Mouse (Mus musculus): ENCODE measurements around the gene Auh. TPM values are rescaled to one million over a fixed set of nuclear protein-coding genes. Genes with fewer than 3 reads are reported as not detected.

Auh gene
- total and polyA plus RNA-seq, 2 experiments, result 33.3 to 49.2 TPM

- WGBS, result 97% methylated on average over 8 of the region's 8 CpGs
- Histone ChIP-seq H3K36me3 (ENCODE audit: control insufficient read depth, insufficient read depth, low read length) (no peaks in the 10 kb centered on the region), H3K9ac (ENCODE audit: low read depth, low read length) (no peak overlapping the region), H3K4me1 (ENCODE audit: control insufficient read depth, insufficient read depth, low read length) (no peaks in the 10 kb centered on the region), H3K4me3 (ENCODE audit: insufficient read depth, low read depth, low read length) (no peak overlapping the region), H3K27ac (replicated peaks; ENCODE audit: insufficient read depth, low read depth, low read length) (no peak overlapping the region), H3K79me2 (ENCODE audit: control insufficient read depth, insufficient read depth, low read length) (no peaks in the 10 kb centered on the region), H3K27me3 (ENCODE audit: control insufficient read depth, insufficient read depth, low read length) (no peaks in the 10 kb centered on the region)
- no peak for TF ChIP-seq POLR2A (IDR thresholded peaks at IDR 0.05; ENCODE audit: extremely low read depth, insufficient read depth, low read length)
- no peak for TF ChIP-seq CTCF (IDR thresholded peaks at IDR 0.05; ENCODE audit: low read depth, low read length)
- no peak for DNase-seq (ENCODE audit: extremely low read depth, low read depth, low spot score)
Observed at GRCm38 (mm10) chr13:52863436-52863835, 66.0 kb downstream of the Auh start.

DNA sequence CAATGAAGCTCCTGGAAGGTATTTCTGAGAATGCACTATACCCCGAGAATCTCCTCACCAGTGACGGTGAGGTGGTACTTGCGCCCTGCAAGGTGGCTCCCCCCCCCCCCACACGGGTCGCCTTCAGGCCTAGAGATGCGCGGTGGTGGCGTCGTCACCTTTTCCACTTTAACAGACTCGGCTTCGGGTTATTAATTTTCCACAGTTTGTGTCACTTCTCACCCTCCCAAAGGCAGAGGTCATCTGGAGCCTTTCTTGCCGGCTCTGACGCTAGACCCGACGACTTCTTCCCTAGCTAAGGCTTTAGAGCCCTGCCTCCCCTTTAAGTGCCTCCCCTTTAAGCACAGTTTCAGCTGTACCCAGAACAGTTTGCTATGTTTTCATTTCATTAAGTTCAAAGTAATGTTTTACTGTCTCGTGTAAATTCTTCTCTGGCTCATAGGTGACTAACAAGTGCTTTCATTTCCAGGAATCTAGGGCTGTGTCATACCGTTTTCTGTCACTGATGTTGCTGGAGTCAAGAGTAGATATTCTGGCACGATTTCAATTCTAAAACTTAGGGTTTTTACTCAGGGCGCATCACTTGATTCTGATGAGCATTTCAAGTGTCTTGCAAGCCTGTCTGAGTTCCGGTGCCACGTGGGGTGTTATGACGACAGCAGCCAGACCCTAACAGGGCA, 69.3 kb downstream of the Auh start:
- DNase-seq (ENCODE audit: extremely low read depth, low read depth, low spot score), result no peak

DNA sequence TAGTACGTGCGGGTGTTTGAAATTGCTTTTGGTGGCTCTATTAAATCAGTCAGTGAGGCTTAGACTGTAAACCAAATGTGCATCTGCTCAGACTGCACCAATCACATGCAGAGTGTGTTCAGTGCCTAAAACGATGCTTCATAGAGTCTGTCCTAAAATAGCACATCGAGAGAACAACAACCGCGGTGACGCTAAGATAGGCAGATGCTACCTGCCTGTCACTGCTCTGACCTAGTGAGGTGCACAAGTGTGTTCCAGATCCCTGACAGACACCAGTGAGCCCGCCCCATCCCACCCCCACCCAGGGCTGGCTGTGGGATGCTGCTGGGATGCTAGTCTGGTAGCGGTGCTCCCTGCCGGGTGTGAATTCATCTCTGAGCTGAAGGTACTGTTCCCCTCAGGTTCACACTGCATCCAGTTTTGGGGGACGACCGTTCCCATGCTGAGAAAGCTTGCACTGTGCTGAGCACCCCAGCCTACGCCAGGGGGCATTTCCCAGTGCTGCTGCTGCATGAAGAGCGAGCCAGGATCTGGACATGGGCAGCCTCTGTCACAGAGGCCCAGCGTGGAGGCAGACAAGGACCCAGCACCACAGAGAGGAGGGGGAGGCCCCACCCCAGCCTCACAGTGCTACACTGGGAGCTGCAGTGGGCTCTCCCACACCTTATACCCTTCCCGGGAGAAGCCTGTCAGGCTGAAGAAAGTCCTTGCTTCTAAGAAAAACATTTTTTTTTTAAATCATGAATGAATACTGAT, 70.2 kb downstream of the Auh start:
- WGBS, result 90% methylated on average over 16 of the region's 16 CpGs
- H3K27me3 ChIP-seq (ENCODE audit: control insufficient read depth, insufficient read depth, low read length), result no peaks in the 10 kb centered on the region
- H3K79me2 ChIP-seq (ENCODE audit: control insufficient read depth, insufficient read depth, low read length), result no peaks in the 10 kb centered on the region
- H3K9ac ChIP-seq (ENCODE audit: low read depth, low read length), result no peak overlapping the region
- no peak overlapping the region for H3K4me3 ChIP-seq (ENCODE audit: insufficient read depth, low read depth, low read length)
- H3K27ac ChIP-seq (replicated peaks; ENCODE audit: insufficient read depth, low read depth, low read length), result no peak overlapping the region
- no peaks in the 10 kb centered on the region for H3K36me3 ChIP-seq (ENCODE audit: control insufficient read depth, insufficient read depth, low read length)
- DNase-seq (ENCODE audit: extremely low read depth, low read depth, low spot score), result no peak
- H3K4me1 ChIP-seq (ENCODE audit: control insufficient read depth, insufficient read depth, low read length), result no peaks in the 10 kb centered on the region
- no peak for TF ChIP-seq POLR2A (IDR thresholded peaks at IDR 0.05; ENCODE audit: extremely low read depth, insufficient read depth, low read length)
- TF ChIP-seq CTCF (IDR thresholded peaks at IDR 0.05; ENCODE audit: low read depth, low read length), result no peak

More for the DNA sequence above, 69.3 kb downstream of the Auh start:
- Histone ChIP-seq H3K9ac (ENCODE audit: low read depth, low read length) (no peak overlapping the region), H3K79me2 (ENCODE audit: control insufficient read depth, insufficient read depth, low read length) (no peaks in the 10 kb centered on the region), H3K27ac (replicated peaks; ENCODE audit: insufficient read depth, low read depth, low read length) (no peak overlapping the region), H3K27me3 (ENCODE audit: control insufficient read depth, insufficient read depth, low read length) (no peaks in the 10 kb centered on the region), H3K4me1 (ENCODE audit: control insufficient read depth, insufficient read depth, low read length) (no peaks in the 10 kb centered on the region), H3K4me3 (ENCODE audit: insufficient read depth, low read depth, low read length) (no peak overlapping the region), H3K36me3 (ENCODE audit: control insufficient read depth, insufficient read depth, low read length) (no peaks in the 10 kb centered on the region)
- TF ChIP-seq CTCF (IDR thresholded peaks at IDR 0.05; ENCODE audit: low read depth, low read length) (no peak), POLR2A (IDR thresholded peaks at IDR 0.05; ENCODE audit: extremely low read depth, insufficient read depth, low read length) (no peak)
- 89% methylated on average over 22 of the region's 22 CpGs for WGBS

- TF ChIP-seq CTCF (IDR thresholded peaks at IDR 0.05; ENCODE audit: low read depth, low read length), result no peak
- no peak for TF ChIP-seq POLR2A (IDR thresholded peaks at IDR 0.05; ENCODE audit: extremely low read depth, insufficient read depth, low read length)
- 88% methylated on average over 12 of the region's 12 CpGs for WGBS
- Histone ChIP-seq H3K4me1 (ENCODE audit: control insufficient read depth, insufficient read depth, low read length) (no peaks in the 10 kb centered on the region), H3K27ac (replicated peaks; ENCODE audit: insufficient read depth, low read depth, low read length) (no peak overlapping the region), H3K9ac (ENCODE audit: low read depth, low read length) (no peak overlapping the region), H3K36me3 (ENCODE audit: control insufficient read depth, insufficient read depth, low read length) (no peaks in the 10 kb centered on the region), H3K27me3 (ENCODE audit: control insufficient read depth, insufficient read depth, low read length) (no peaks in the 10 kb centered on the region), H3K79me2 (ENCODE audit: control insufficient read depth, insufficient read depth, low read length) (no peaks in the 10 kb centered on the region), H3K4me3 (ENCODE audit: insufficient read depth, low read depth, low read length) (no peak overlapping the region)
- DNase-seq (ENCODE audit: extremely low read depth, low read depth, low spot score), result no peak
Observed at GRCm38 (mm10) chr13:52858373-52858772, 71.1 kb downstream of the Auh start.

DNA sequence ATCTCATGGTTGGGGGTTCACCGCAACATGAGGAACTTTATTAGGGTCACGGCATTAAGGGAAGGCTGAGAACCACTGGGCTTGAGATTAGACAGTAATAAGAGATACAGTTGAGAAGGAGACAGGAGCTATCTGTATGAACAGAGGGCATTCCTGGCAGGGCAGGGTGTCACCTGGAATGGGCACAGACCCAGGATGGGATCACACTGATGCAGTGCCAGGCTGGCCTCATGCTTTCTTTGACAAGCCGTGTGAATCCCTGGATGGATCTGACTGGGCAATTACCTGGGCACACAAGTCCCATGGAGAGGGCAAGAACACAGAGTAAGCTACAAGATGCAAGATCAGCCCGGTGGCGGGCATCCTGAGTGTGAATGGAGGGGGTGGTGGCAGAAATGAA, 71.7 kb downstream of the Auh start:
- H3K4me3 ChIP-seq (ENCODE audit: insufficient read depth, low read depth, low read length), result no peak overlapping the region
- H3K4me1 ChIP-seq (ENCODE audit: control insufficient read depth, insufficient read depth, low read length), result no peaks in the 10 kb centered on the region
- H3K27ac ChIP-seq (replicated peaks; ENCODE audit: insufficient read depth, low read depth, low read length), result no peak overlapping the region
- no peak for TF ChIP-seq CTCF (IDR thresholded peaks at IDR 0.05; ENCODE audit: low read depth, low read length)
- TF ChIP-seq POLR2A (IDR thresholded peaks at IDR 0.05; ENCODE audit: extremely low read depth, insufficient read depth, low read length), result no peak
- no peaks in the 10 kb centered on the region for H3K79me2 ChIP-seq (ENCODE audit: control insufficient read depth, insufficient read depth, low read length)
- WGBS, result 89% methylated on average over 5 of the region's 5 CpGs
- no peaks in the 10 kb centered on the region for H3K27me3 ChIP-seq (ENCODE audit: control insufficient read depth, insufficient read depth, low read length)
- H3K9ac ChIP-seq (ENCODE audit: low read depth, low read length), result no peak overlapping the region
- no peaks in the 10 kb centered on the region for H3K36me3 ChIP-seq (ENCODE audit: control insufficient read depth, insufficient read depth, low read length)
- DNase-seq (ENCODE audit: extremely low read depth, low read depth, low spot score), result no peak

GRCm38 (mm10) chr13:52853536-52853935, 75.9 kb downstream of the Auh start:
- no peak overlapping the region for H3K9ac ChIP-seq (ENCODE audit: low read depth, low read length)
- H3K27ac ChIP-seq (replicated peaks; ENCODE audit: insufficient read depth, low read depth, low read length), result no peak overlapping the region
- no peaks in the 10 kb centered on the region for H3K4me1 ChIP-seq (ENCODE audit: control insufficient read depth, insufficient read depth, low read length)
- no peaks in the 10 kb centered on the region for H3K79me2 ChIP-seq (ENCODE audit: control insufficient read depth, insufficient read depth, low read length)
- H3K27me3 ChIP-seq (ENCODE audit: control insufficient read depth, insufficient read depth, low read length), result no peaks in the 10 kb centered on the region
- WGBS, result 92% methylated on average over 1 of the region's 1 CpGs
- no peak overlapping the region for H3K4me3 ChIP-seq (ENCODE audit: insufficient read depth, low read depth, low read length)
- no peak for TF ChIP-seq POLR2A (IDR thresholded peaks at IDR 0.05; ENCODE audit: extremely low read depth, insufficient read depth, low read length)
- no peak for TF ChIP-seq CTCF (IDR thresholded peaks at IDR 0.05; ENCODE audit: low read depth, low read length)
- no peaks in the 10 kb centered on the region for H3K36me3 ChIP-seq (ENCODE audit: control insufficient read depth, insufficient read depth, low read length)
- no peak for DNase-seq (ENCODE audit: extremely low read depth, low read depth, low spot score)

All from liver, adult 2 months (tissue).